Mouse (Mus musculus) CH12.LX (cell line): ENCODE measurements around the gene Kif24.

Experiments used
- CTCF ChIP-seq, 2 experiments: IDR thresholded peaks in 1 of 2; conservative IDR thresholded peaks in 1 of 2; 2 replicates each; pipeline ENCODE4 v1.5.1; 2011 to 2012; ENCODE audit warnings: low read depth in 2 of 2, low read length in 2 of 2, improper control_type of control experiment in 1 of 2, inconsistent platforms in 1 of 2, mild to moderate bottlenecking in 1 of 2, moderate library complexity in 1 of 2
- MXI1 ChIP-seq: IDR thresholded peaks from 2 replicates; pipeline ENCODE4 v1.6.1; 2011; ENCODE audit warnings: mild to moderate bottlenecking, low read depth, low read length, improper control_type of control experiment
- MYC ChIP-seq: IDR thresholded peaks from 2 replicates; pipeline ENCODE4 v1.6.1; 2011; ENCODE audit warnings: low read depth, mild to moderate bottlenecking, improper control_type of control experiment, low read length
- POLR2A ChIP-seq: IDR thresholded peaks from 2 replicates; pipeline ENCODE4 v1.6.1; 2011; ENCODE audit warnings: low read depth, mild to moderate bottlenecking, improper control_type of control experiment, low read length
- ZNF384 ChIP-seq: IDR thresholded peaks from 2 replicates; pipeline ENCODE4 v1.6.1; 2012; ENCODE audit warnings: low read depth, low read length, improper control_type of control experiment, inconsistent platforms

DNA sequence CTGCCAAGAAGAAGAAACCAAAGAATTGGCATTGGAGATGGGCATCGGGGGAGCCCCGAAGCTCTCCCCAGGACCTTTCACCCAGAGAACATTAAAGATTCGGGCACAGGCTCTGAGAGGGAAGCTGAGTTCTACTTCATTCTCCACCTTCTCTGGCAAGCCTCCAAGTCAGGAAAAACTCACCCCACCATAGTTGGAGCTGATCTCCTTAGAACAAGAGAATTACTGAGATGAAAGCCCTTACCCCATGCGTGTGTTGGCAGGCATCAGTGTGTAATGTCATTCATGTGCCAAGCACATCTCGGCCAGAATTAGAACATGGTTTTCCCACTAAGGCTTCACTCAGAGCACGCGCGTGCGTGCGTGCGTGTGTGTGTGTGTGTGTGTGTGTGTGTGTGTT is 31.2 kb upstream of the Kif24 start:
- TF ChIP-seq ZNF384: no peak
- TF ChIP-seq POLR2A: no peak
- TF ChIP-seq CTCF (conservative IDR thresholded peaks at IDR 0.05 in 1 of 2, IDR thresholded peaks at IDR 0.05 in 1 of 2; ENCODE audit: low read depth in 2 of 2, low read length in 2 of 2): no peak
- TF ChIP-seq MXI1: no peak
- no peak for TF ChIP-seq MYC
